Comparison of ENCODE assay signal across 20 mouse cellular contexts in the genomic region with DNA sequence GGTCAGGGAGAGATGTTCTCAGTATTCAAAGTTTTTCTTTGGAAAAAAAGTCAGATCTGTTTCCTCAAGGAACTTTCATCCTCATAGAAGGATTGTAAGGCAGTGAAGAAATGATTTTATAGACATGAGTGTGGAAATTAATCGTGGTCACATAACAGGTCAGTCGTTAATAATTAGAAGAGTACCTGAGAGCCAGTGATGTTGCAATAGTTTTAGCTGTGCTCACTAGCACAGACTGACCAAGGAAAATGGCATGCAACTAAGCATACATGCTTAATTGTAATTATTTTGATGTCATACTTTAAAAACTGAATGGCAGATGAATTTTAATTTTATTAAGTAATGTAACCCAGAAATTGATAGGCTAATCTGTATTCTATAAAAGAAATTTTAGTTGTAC. TPM values are rescaled to one million over a fixed set of nuclear protein-coding genes. Genes with fewer than 3 reads are reported as not detected.
"Had no signal": no experiment of that assay in that cellular context is flagged by ENCODE, and none has a peak within 500 bp of the region (broad histone marks: within the 10 kb centered on the region; RNA-seq: fewer than 3 reads in every experiment).

No protein-coding gene starts in this region.

- H3K4me1 ChIP-seq: neural tube, embryonic 13.5 days; neural tube, embryonic 15.5 days; stomach, embryonic 15.5 days had no signal

- DNase-seq: retina, postnatal 1 day; right cerebral cortex, adult 18-20 months; right cerebral cortex, postnatal 14 days; right cerebral cortex, postnatal 25 days; right cerebral cortex, postnatal 4 days; spleen, adult 18-20 months; thymus, adult 18-20 months; thymus, adult 2 months; thymus, postnatal 14 days; thymus, postnatal 25 days; thymus, postnatal 36 days; thymus, postnatal 4 days had no signal

- H3K4me3 ChIP-seq: neural tube, embryonic 13.5 days; neural tube, embryonic 15.5 days; stomach, embryonic 15.5 days had no signal

- H3K9ac ChIP-seq: neural tube, embryonic 13.5 days; neural tube, embryonic 15.5 days; stomach, embryonic 15.5 days had no signal

- H3K4me2 ChIP-seq: neural tube, embryonic 13.5 days; neural tube, embryonic 15.5 days; stomach, embryonic 15.5 days had no signal

- H3K9me3 ChIP-seq: neural tube, embryonic 13.5 days; neural tube, embryonic 15.5 days; stomach, embryonic 15.5 days had no signal

- H3K27ac ChIP-seq: neural tube, embryonic 13.5 days; neural tube, embryonic 15.5 days; stomach, embryonic 15.5 days; stomach, postnatal 0 days had no signal

- H3K27me3 ChIP-seq: neural tube, embryonic 13.5 days; neural tube, embryonic 15.5 days; stomach, embryonic 15.5 days had no signal

- H3K36me3 ChIP-seq: stomach, embryonic 15.5 days had no signal

RNA-seq across cellular contexts. Expression of gene Lrrc19, which starts 30.7 kb away (rescaled TPM):
- total RNA-seq: neutrophil, adult 5-6 weeks had no signal
- polyA plus RNA-seq: spleen, adult 2 months; testis, adult 2 months; thymus, adult 2 months; urinary bladder, adult 2 months had no signal

RNA-seq across cellular contexts. Expression of gene Tek, which starts 58.4 kb away (rescaled TPM):
- total RNA-seq: neutrophil, adult 5-6 weeks had no signal
